Mouse (Mus musculus) neural tube, embryonic 14.5 days (tissue): ENCODE data around the gene Ankrd39. TPM values are rescaled to one million over a fixed set of nuclear protein-coding genes. Genes with fewer than 3 reads are reported as not detected.

Experiments used
- ATAC-seq: fragments of 200-750 bp; cut with Nextera tagmentation; 2 replicates; pipeline ENCODE4 v1.8.0; 2017; ENCODE audit warnings: low read depth, mild to moderate bottlenecking, moderate TSS enrichment, moderate library complexity
- H3K27ac ChIP-seq: fragments of 300-500 bp; sonication (generic); 2 replicates; pipeline ENCODE4 v1.5.1; 2014; ENCODE audit warnings: low read depth, mild to moderate bottlenecking, control low read depth, low read length, moderate library complexity, mixed read lengths
- H3K27me3 ChIP-seq: fragments of 300-500 bp; sonication (generic); 2 replicates; pipeline ENCODE4 v1.6.1; 2014; ENCODE audit warnings: low read length; ENCODE audit not compliant: control insufficient read depth, insufficient read depth
- H3K36me3 ChIP-seq: fragments of 300-500 bp; sonication (generic); 2 replicates; pipeline ENCODE4 v1.6.1; 2014; ENCODE audit warnings: low read length, mixed read lengths; ENCODE audit not compliant: control insufficient read depth, insufficient read depth
- H3K4me1 ChIP-seq: fragments of 300-500 bp; sonication (generic); 2 replicates; pipeline ENCODE4 v1.6.1; 2014; ENCODE audit warnings: low read length; ENCODE audit not compliant: control insufficient read depth, insufficient read depth
- H3K4me2 ChIP-seq: fragments of 300-500 bp; sonication (generic); 2 replicates; pipeline ENCODE4 v1.6.1; 2014; ENCODE audit warnings: mild to moderate bottlenecking, low read depth, low read length, control low read depth
- H3K4me3 ChIP-seq: fragments of 300-500 bp; sonication (generic); 2 replicates; pipeline ENCODE4 v1.5.1; 2014; ENCODE audit warnings: low read depth, low read length, control low read depth, mixed read lengths
- H3K9ac ChIP-seq: fragments of 300-500 bp; sonication (generic); replicated peaks from 2 replicates; pipeline ENCODE4 v1.6.1; 2014; ENCODE audit warnings: low read depth, mild to moderate bottlenecking, control low read depth, low read length, mixed read lengths
- H3K9me3 ChIP-seq: fragments of 300-500 bp; sonication (generic); 2 replicates; pipeline ENCODE4 v1.6.1; 2016; ENCODE audit warnings: low read length; ENCODE audit not compliant: control insufficient read depth
- WGBS: fragments of 180-500 bp; shearing (Covaris S2); extraction: QIAGEN DNeasy Blood & Tissue Kit; methylation state at CpG from one replicate; pipeline ENCODE4 v1.1.7; 2014; 5-methylcytosine and 5-hydroxymethylcytosine counted together
- polyA plus RNA-seq: library from polyadenylated mRNA; unstranded; fragments of >200 nt; fragmentation: Nextera tagmentation; extraction: Ambion mirVana; gene quantifications from 2 replicates; pipeline ENCODE4 v1.2.1, GENCODE M21; 2014

Gene Ankrd39
- polyA plus RNA-seq, 1 experiment from 2014 or later = 34.5 TPM

GRCm38 (mm10) chr1:36567818-36568603 is 20.8 kb upstream of the Ankrd39 start:
- Histone ChIP-seq H3K27ac (no peak overlapping the region), H3K9ac (no peak overlapping the region), H3K27me3 (no peaks in the 10 kb centered on the region), H3K4me1 (no peaks in the 10 kb centered on the region), H3K4me2 (no peak overlapping the region), H3K36me3 (no peaks in the 10 kb centered on the region), H3K4me3 (no peak overlapping the region), H3K9me3 (no peaks in the 10 kb centered on the region)
- ATAC-seq = no peak
- WGBS = 51% methylated on average over 21 of the region's 21 CpGs

- Histone ChIP-seq H3K9me3 (no peaks in the 10 kb centered on the region), H3K27me3 (no peaks in the 10 kb centered on the region), H3K4me3 (no peak overlapping the region), H3K4me1 (no peaks in the 10 kb centered on the region), H3K9ac (no peak overlapping the region), H3K4me2 (no peak overlapping the region), H3K36me3 (no peaks in the 10 kb centered on the region), H3K27ac (no peak overlapping the region)
- 16% methylated on average over 2 of the region's 2 CpGs for WGBS
- no peak for ATAC-seq
Measured at GRCm38 (mm10) chr1:36566425-36566824, 19.2 kb upstream of the Ankrd39 start.

GRCm38 (mm10) chr1:36564101-36564500 is 16.9 kb upstream of the Ankrd39 start:
- 77% methylated on average over 6 of the region's 6 CpGs for WGBS

GRCm38 (mm10) chr1:36563632-36564031 is 16.4 kb upstream of the Ankrd39 start:
- Histone ChIP-seq H3K4me1 (peaks cover 6% of the 10 kb centered on the region), H3K9me3 (no peaks in the 10 kb centered on the region), H3K4me3 (no peak overlapping the region), H3K9ac (no peak overlapping the region), H3K27me3 (no peaks in the 10 kb centered on the region), H3K36me3 (no peaks in the 10 kb centered on the region), H3K27ac (no peak overlapping the region), H3K4me2 (no peak overlapping the region)
- WGBS = 54% methylated on average over 4 of the region's 4 CpGs
- ATAC-seq = no peak

More at GRCm38 (mm10) chr1:36564101-36564500, 16.9 kb upstream of the Ankrd39 start:
- peaks cover 1% of the 10 kb centered on the region for H3K4me1 ChIP-seq
- no peak overlapping the region for H3K4me2 ChIP-seq
- H3K9me3 ChIP-seq = no peaks in the 10 kb centered on the region
- no peak for ATAC-seq
- no peaks in the 10 kb centered on the region for H3K36me3 ChIP-seq
- H3K4me3 ChIP-seq = no peak overlapping the region
- no peaks in the 10 kb centered on the region for H3K27me3 ChIP-seq
- H3K27ac ChIP-seq = no peak overlapping the region
- H3K9ac ChIP-seq = no peak overlapping the region

GRCm38 (mm10) chr1:36563197-36563596 is 16.0 kb upstream of the Ankrd39 start:
- Histone ChIP-seq H3K4me3 (no peak overlapping the region), H3K4me1 (peaks cover 9% of the 10 kb centered on the region), H3K27me3 (no peaks in the 10 kb centered on the region), H3K27ac (no peak overlapping the region), H3K9me3 (no peaks in the 10 kb centered on the region), H3K9ac (no peak overlapping the region), H3K36me3 (no peaks in the 10 kb centered on the region), H3K4me2 (no peak overlapping the region)
- WGBS = 89% methylated on average over 2 of the region's 2 CpGs
- ATAC-seq = no peak

GRCm38 (mm10) chr1:36562388-36562787 is 15.1 kb upstream of the Ankrd39 start:
- no peak overlapping the region for H3K27ac ChIP-seq
- no peak overlapping the region for H3K4me2 ChIP-seq
- H3K9me3 ChIP-seq = no peaks in the 10 kb centered on the region
- 60% methylated on average over 4 of the region's 4 CpGs for WGBS
- no peak overlapping the region for H3K4me3 ChIP-seq
- H3K9ac ChIP-seq = no peak overlapping the region
- no peaks in the 10 kb centered on the region for H3K36me3 ChIP-seq
- peaks cover 9% of the 10 kb centered on the region for H3K4me1 ChIP-seq
- H3K27me3 ChIP-seq = no peaks in the 10 kb centered on the region; the same call in 1 of the 2 replicates
- no peak for ATAC-seq

- H3K27me3 ChIP-seq = no peaks in the 10 kb centered on the region; the same call in 1 of the 2 replicates
- no peak overlapping the region for H3K4me3 ChIP-seq
- no peak overlapping the region for H3K27ac ChIP-seq
- peaks cover 9% of the 10 kb centered on the region for H3K4me1 ChIP-seq
- no peaks in the 10 kb centered on the region for H3K9me3 ChIP-seq
- no peak overlapping the region for H3K9ac ChIP-seq
- no peak for ATAC-seq
- no peak overlapping the region for H3K4me2 ChIP-seq
- H3K36me3 ChIP-seq = no peaks in the 10 kb centered on the region
- WGBS = 50% methylated on average over 6 of the region's 6 CpGs
Measured at GRCm38 (mm10) chr1:36560903-36561302, 13.7 kb upstream of the Ankrd39 start.

GRCm38 (mm10) chr1:36559888-36560287 is 12.6 kb upstream of the Ankrd39 start:
- H3K9me3 ChIP-seq = no peaks in the 10 kb centered on the region
- H3K4me1 ChIP-seq = peaks cover 20% of the 10 kb centered on the region
- 67% methylated on average over 5 of the region's 5 CpGs for WGBS
- no peaks in the 10 kb centered on the region for H3K36me3 ChIP-seq
- no peak overlapping the region for H3K27ac ChIP-seq
- ATAC-seq = no peak
- no peaks in the 10 kb centered on the region; the same call in 1 of the 2 replicates for H3K27me3 ChIP-seq
- H3K4me2 ChIP-seq = no peak overlapping the region
- no peak overlapping the region for H3K9ac ChIP-seq
- no peak overlapping the region for H3K4me3 ChIP-seq

- peaks cover 26% of the 10 kb centered on the region for H3K4me1 ChIP-seq
- no peak overlapping the region for H3K4me3 ChIP-seq
- 2% methylated on average over 4 of the region's 4 CpGs for WGBS
- ATAC-seq = no peak
- H3K36me3 ChIP-seq = 0 out of 2 replicates have a peak, but pooled peaks cover 4% of the 10 kb centered on the region
- H3K27me3 ChIP-seq = no peaks in the 10 kb centered on the region; the same call in 1 of the 2 replicates
- peak overlapping the region; percentile 97; the same call in 1 of the 2 replicates for H3K4me2 ChIP-seq
- no peak overlapping the region for H3K27ac ChIP-seq
- peak overlapping the region; percentile 99; the same call in 1 of the 2 replicates for H3K9ac ChIP-seq
- H3K9me3 ChIP-seq = no peaks in the 10 kb centered on the region
Measured at GRCm38 (mm10) chr1:36559256-36559655, 12.0 kb upstream of the Ankrd39 start.
